Mouse (Mus musculus): Measurements from ENCODE around the gene Hcfc1. TPM values are rescaled to one million over a fixed set of nuclear protein-coding genes. Genes with fewer than 3 reads are reported as not detected.

The Hcfc1 gene
- polyA plus RNA-seq, 2 experiments: 71.2 to 71.7 TPM

DNA sequence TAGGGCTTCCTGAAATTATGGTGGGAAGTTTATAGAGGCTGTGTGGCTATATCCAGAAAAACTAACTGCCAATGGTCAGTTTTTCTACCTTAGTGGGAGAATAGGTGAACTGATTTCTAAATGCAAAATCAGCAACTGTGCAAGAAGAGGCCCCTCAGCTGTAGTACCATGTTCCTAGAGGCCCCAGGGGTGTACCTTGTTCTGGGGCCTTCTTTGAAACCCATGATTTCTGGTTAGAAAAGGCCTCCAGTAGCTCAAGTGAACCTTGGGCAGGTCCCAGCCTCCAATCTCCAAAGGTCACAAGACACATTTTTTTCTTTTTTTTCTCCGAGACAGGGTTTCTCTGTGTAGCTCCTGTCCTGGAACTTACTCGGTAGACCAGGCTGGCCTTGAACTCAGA, 23.9 kb downstream of the Hcfc1 start:
- WGBS: 79% methylated on average over 2 of the region's 2 CpGs

GRCm38 (mm10) chrX:73941860-73942259, 24.3 kb downstream of the Hcfc1 start:
- DNase-seq (ENCODE audit: low spot score) (no peak), ATAC-seq (ENCODE audit: low FRiP score, low read depth) (no peak)
- Histone ChIP-seq H3K4me3 (replicated peaks; ENCODE audit: low read length) (no peak overlapping the region), H3K9ac (ENCODE audit: low read depth, low read length, severe bottlenecking) (no peak overlapping the region), H3K9me3 (ENCODE audit: control insufficient read depth, low read length) (no peaks in the 10 kb centered on the region), H3K4me2 (replicated peaks; ENCODE audit: low read depth, low read length, severe bottlenecking) (no peak overlapping the region), H3K27me3 (ENCODE audit: control insufficient read depth, insufficient read depth, low read length) (no peaks in the 10 kb centered on the region), H3K4me1 (ENCODE audit: control insufficient read depth, insufficient read depth, low read length) (no peaks in the 10 kb centered on the region), H3K27ac (replicated peaks; ENCODE audit: low read depth, low read length) (no peak overlapping the region), H3K36me3 (ENCODE audit: control insufficient read depth, insufficient read depth, low read length) (peaks cover 42% of the 10 kb centered on the region)
- TF ChIP-seq POLR2A (IDR thresholded peaks at IDR 0.05; ENCODE audit: borderline replicate concordance, extremely low read depth, insufficient read depth, insufficient read length): no peak
- WGBS: 76% methylated on average over 2 of the region's 2 CpGs

More for the DNA sequence above, 23.9 kb downstream of the Hcfc1 start:
- DNase-seq (ENCODE audit: low spot score): no peak
- Histone ChIP-seq H3K4me3 (replicated peaks; ENCODE audit: low read length) (no peak overlapping the region), H3K27ac (replicated peaks; ENCODE audit: low read depth, low read length) (no peak overlapping the region), H3K27me3 (ENCODE audit: control insufficient read depth, insufficient read depth, low read length) (no peaks in the 10 kb centered on the region), H3K9me3 (ENCODE audit: control insufficient read depth, low read length) (no peaks in the 10 kb centered on the region), H3K9ac (ENCODE audit: low read depth, low read length, severe bottlenecking) (no peak overlapping the region), H3K4me1 (ENCODE audit: control insufficient read depth, insufficient read depth, low read length) (no peaks in the 10 kb centered on the region), H3K36me3 (ENCODE audit: control insufficient read depth, insufficient read depth, low read length) (peaks cover 46% of the 10 kb centered on the region), H3K4me2 (replicated peaks; ENCODE audit: low read depth, low read length, severe bottlenecking) (no peak overlapping the region)
- ATAC-seq (ENCODE audit: low FRiP score, low read depth): no peak
- TF ChIP-seq POLR2A (IDR thresholded peaks at IDR 0.05; ENCODE audit: borderline replicate concordance, extremely low read depth, insufficient read depth, insufficient read length): no peak

- WGBS: 77% methylated on average over 2 of the region's 2 CpGs
- H3K4me1 ChIP-seq (ENCODE audit: control insufficient read depth, insufficient read depth, low read length): no peaks in the 10 kb centered on the region
- H3K4me2 ChIP-seq (replicated peaks; ENCODE audit: low read depth, low read length, severe bottlenecking): no peak overlapping the region
- H3K9ac ChIP-seq (ENCODE audit: low read depth, low read length, severe bottlenecking): no peak overlapping the region
- no peak for TF ChIP-seq POLR2A (IDR thresholded peaks at IDR 0.05; ENCODE audit: borderline replicate concordance, extremely low read depth, insufficient read depth, insufficient read length)
- H3K27ac ChIP-seq (replicated peaks; ENCODE audit: low read depth, low read length): no peak overlapping the region
- no peaks in the 10 kb centered on the region for H3K36me3 ChIP-seq (ENCODE audit: control insufficient read depth, insufficient read depth, low read length)
- no peak for ATAC-seq (ENCODE audit: low FRiP score, low read depth)
- no peaks in the 10 kb centered on the region for H3K9me3 ChIP-seq (ENCODE audit: control insufficient read depth, low read length)
- H3K4me3 ChIP-seq (replicated peaks; ENCODE audit: low read length): no peak overlapping the region
- H3K27me3 ChIP-seq (ENCODE audit: control insufficient read depth, insufficient read depth, low read length): no peaks in the 10 kb centered on the region
- DNase-seq (ENCODE audit: low spot score): no peak
Measured at GRCm38 (mm10) chrX:73931871-73932270, 34.3 kb downstream of the Hcfc1 start.

DNA sequence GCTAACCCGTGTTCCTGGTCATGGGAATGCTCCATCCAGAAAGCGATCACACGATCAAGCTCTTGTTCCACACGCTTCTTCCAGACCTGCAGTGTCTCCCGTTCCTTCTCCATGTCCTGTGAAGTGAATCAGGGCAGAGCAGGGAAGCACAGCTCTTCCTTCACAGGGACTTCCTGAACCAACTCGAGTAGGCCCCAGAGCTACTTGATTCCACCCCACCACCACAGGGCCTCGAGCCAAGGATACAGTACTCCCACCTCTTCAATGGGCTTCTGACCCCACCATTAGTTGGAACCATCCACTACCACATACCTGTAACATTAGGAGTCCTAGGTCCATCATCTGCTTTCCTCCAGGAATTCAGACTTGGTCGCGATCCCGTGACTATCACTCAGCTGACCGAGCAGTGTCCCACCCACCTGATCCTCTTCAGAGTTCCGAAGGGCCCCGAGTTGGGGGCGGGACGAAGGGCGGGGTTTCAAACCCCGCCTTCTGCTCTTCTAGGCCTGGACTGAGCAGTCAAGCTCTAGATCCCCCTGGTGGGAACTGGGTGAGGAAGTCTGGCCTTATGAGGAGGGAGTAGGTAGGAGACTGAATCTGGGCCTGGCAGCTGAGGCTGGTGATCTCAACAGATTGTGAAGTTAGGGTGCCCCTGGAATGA, 35.6 kb downstream of the Hcfc1 start, which contains the start of gene Renbp:
Gene Renbp, minus strand, starts transcription at position 449 of the 661 bp plus-strand sequence.
- Histone ChIP-seq H3K4me3 (replicated peaks; ENCODE audit: low read length) (peak within 1 kb of the TSS; percentile 28), H3K9ac (ENCODE audit: low read depth, low read length, severe bottlenecking) (0 out of 2 replicates have a peak within 1 kb of the TSS, but pooled peaks have one; percentile 12), H3K27me3 (ENCODE audit: control insufficient read depth, insufficient read depth, low read length) (no peaks in the 10 kb centered on the region), H3K36me3 (ENCODE audit: control insufficient read depth, insufficient read depth, low read length) (no peaks in the 10 kb centered on the region), H3K9me3 (ENCODE audit: control insufficient read depth, low read length) (no peaks in the 10 kb centered on the region), H3K4me1 (ENCODE audit: control insufficient read depth, insufficient read depth, low read length) (no peaks in the 10 kb centered on the region), H3K27ac (replicated peaks; ENCODE audit: low read depth, low read length) (no peak within 1 kb of the TSS), H3K4me2 (replicated peaks; ENCODE audit: low read depth, low read length, severe bottlenecking) (peak within 1 kb of the TSS; percentile 38)
- DNase-seq (ENCODE audit: low spot score) (peak; percentile 70), ATAC-seq (ENCODE audit: low FRiP score, low read depth) (peak; percentile 86)
- no peak for TF ChIP-seq POLR2A (IDR thresholded peaks at IDR 0.05; ENCODE audit: borderline replicate concordance, extremely low read depth, insufficient read depth, insufficient read length)
- 46% methylated on average over 17 of the region's 17 CpGs for WGBS

DNA sequence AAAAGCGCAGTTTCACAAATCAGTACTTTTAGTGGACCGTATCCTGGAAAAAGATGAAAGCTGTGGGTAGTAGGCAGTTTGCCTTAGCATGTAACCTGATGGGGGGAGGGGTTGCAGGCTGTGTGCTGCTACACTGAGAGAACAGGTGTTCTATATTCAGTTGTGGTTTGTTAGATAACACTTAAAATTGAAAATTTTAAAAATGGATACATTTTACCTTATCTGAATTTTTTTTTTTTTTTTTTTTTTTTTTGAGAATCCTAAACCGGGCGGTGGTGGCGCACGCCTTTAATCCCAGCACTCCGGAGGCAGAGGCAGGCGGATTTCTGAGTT, 43.6 kb downstream of the Hcfc1 start:
- no peak overlapping the region; the same call in 1 of the 2 replicates for H3K9ac ChIP-seq (ENCODE audit: low read depth, low read length, severe bottlenecking)
- H3K27ac ChIP-seq (replicated peaks; ENCODE audit: low read depth, low read length): no peak overlapping the region
- peak overlapping the region; percentile 59 for H3K4me2 ChIP-seq (replicated peaks; ENCODE audit: low read depth, low read length, severe bottlenecking)
- H3K4me1 ChIP-seq (ENCODE audit: control insufficient read depth, insufficient read depth, low read length): no peaks in the 10 kb centered on the region
- H3K27me3 ChIP-seq (ENCODE audit: control insufficient read depth, insufficient read depth, low read length): no peaks in the 10 kb centered on the region
- ATAC-seq (ENCODE audit: low FRiP score, low read depth) (no peak), DNase-seq (ENCODE audit: low spot score) (no peak)
- peak overlapping the region; percentile 52 for H3K4me3 ChIP-seq (replicated peaks; ENCODE audit: low read length)
- no peak for TF ChIP-seq POLR2A (IDR thresholded peaks at IDR 0.05; ENCODE audit: borderline replicate concordance, extremely low read depth, insufficient read depth, insufficient read length)
- no peaks in the 10 kb centered on the region for H3K9me3 ChIP-seq (ENCODE audit: control insufficient read depth, low read length)
- peaks cover 21% of the 10 kb centered on the region for H3K36me3 ChIP-seq (ENCODE audit: control insufficient read depth, insufficient read depth, low read length)
- 72% methylated on average over 8 of the region's 8 CpGs for WGBS
